Mouse (Mus musculus) right cerebral cortex, postnatal 25 days (tissue): ENCODE data around the gene Olfr1278.
"Not testable (repeated sequence)": the region's sequence is repeated elsewhere in the genome, so short reads cannot be mapped to it uniquely, and the experiment has no call there.

Experiments used
- DNase-seq: peaks from one replicate; pipeline ENCODE4 v3.0.0; 2022

Gene Olfr1278

DNA sequence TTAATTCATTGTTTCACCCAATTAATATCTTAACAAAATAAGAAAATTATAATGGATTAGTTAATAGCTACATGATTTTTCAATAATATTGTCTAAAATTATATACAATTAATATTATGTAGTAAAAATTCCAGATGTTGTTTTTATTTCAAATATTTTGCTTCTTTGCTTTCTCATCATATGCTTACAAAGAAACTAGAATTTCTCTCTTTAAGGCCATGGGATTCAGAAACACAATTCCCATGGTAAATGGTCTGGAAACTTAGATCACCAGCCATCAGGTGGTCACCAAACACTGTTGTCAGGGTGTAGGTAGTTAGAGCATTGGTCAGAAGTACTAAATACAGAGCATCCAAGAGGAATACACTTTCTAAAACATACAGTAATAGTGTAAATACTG lies at the start of gene Olfr1278:
TSS of gene Olfr1278 (plus strand) at position 301 of the 400 bp plus-strand sequence.
- no peak for DNase-seq

DNA sequence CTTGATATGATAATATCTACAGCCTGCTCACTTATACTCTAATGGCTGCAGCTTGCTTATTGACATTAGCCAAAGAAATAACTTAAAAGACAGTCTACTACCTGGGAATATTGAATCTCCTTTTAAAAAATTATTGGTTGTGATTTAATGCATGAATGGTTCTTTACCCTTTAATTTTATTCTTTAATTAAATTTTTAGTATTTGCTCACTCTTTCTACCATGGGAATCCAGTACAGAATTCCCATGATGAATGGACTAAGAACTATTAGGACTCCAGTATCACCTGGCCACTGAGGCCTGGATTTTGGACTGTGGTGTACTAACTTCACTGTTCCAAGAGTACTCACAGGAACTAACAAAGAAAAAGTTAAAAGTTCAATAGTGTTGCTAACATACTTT lies 35.7 kb upstream of the Olfr1278 start, which contains the start of gene Olfr1276:
TSS of gene Olfr1276 (plus strand) at position 301 of the 400 bp plus-strand sequence.
- DNase-seq: no peak

DNA sequence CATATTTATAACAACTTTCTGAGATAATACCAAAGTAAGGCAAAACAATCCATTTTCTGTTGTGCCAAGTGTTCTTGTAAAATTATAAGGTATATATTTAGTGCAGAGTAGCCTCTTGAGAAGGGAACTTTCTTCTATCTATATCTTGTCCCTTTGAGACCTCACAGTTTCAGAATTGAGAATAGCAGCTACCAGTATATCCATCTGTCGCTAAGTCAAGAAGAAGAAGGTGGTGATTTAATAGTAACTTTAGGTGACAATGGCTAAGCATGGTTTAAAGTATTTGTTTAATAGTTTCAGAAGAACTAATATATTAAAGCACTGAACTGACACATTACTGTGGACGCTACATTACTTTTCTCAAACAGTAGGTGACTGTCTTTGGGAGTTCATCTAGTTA lies 15.9 kb upstream of the Olfr1278 start, which contains the start of gene Olfr1277:
TSS of gene Olfr1277 (minus strand) at position 101 of the 400 bp plus-strand sequence.
- DNase-seq: no peak

DNA sequence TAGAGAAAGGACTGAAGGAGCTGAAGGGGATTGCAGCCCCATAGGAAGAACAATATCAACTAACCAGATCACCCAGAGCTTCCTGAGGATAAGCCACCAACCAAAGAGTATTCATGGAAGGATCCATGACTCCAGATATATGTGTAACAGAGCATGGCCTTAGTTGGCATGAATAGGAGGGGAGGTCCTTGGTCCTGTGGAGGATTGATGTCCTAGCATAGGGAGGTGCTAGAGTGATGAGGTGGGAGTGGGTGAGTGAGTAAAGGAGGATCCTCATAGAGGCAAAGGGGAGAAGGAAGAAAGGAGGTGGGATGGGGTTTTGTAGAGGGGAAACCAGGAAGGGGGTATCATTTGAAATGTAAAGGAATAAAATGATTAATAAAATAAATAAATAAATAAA lies 8.6 kb downstream of the Olfr1278 start:
- no peak for DNase-seq

DNA sequence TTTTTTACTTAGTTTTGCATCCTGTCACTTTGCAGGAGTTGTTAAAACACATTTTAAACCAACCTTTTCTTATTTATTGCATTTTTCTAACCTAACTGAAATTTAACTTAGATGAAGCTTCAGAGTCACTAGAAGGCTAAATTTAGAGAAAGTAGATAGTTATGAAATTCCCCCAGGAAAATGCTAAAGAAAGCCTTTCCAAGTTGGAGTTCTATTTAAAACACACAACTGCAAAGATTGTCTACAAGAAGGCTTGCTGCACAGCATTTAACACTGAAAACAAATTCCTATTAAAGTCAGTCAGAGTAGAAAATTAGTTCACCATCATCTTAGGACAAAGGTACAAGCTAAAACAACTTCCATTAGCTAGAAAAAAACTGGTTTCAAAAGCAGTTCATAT lies 10.4 kb downstream of the Olfr1278 start, which contains the start of gene Olfr1279:
TSS of gene Olfr1279 (plus strand) at position 262 of the 400 bp plus-strand sequence.
- DNase-seq: no peak

DNA sequence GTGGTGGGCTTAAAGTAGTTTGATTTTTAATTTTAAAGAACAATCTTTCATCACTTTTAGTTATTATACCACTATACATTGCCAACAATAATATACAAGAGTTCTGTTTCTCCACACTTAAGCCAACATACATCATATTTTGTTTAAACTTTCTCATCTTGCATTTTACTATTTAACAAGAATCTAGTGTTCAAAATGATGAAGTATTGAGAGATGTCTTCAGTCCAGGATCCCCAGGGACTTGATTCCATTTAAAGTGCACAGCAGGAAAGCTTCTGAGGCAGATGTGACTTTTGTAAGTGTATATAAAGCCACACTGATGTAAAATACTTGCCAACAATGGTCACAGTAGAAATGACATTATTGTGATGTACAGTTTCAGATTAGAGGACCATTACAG lies 23.8 kb downstream of the Olfr1278 start, which contains the start of gene Olfr1280:
TSS of gene Olfr1280 (plus strand) at position 301 of the 400 bp plus-strand sequence.
- no peak for DNase-seq

DNA sequence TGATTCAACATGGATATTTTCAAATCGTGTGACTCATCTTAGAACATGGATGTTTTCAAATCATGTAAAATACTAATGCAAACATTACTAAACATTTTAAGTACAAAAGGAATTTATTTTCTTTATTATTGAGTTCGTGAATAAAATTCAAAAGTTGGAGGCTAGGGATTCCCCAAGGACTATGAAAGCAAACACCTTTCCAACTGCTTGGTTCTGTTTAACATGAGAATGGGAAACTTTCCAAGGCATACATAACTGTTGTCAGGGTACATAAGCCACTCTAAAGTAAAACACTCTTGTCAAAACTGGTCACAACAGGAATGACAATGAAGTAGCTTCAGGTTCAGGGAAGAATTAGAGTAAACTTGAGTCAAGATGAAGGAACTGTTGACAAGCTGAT lies 36.3 kb downstream of the Olfr1278 start, which contains the start of gene Olfr1281:
TSS of gene Olfr1281 (plus strand) at position 301 of the 400 bp plus-strand sequence.
- no peak for DNase-seq

DNA sequence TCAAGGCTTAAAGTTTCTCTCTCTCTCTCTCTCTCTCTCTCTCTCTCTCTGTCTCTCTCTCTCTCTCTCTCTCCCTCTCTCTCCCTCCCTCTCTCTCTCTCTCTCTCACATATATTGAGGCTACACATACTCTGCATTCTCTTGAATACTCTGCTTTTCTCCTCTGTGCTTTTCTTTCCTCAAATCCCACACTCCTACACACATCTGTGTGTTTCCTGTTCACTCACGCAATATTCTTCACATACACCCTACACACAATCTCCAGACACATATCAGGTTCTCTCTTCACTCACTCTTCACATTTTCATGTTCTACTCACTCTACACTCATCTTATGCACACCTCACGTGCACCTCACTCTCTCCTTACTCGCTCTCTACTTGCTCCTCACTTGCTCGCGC lies 43.8 kb downstream of the Olfr1278 start:
- not testable (repeated sequence) for DNase-seq

DNA sequence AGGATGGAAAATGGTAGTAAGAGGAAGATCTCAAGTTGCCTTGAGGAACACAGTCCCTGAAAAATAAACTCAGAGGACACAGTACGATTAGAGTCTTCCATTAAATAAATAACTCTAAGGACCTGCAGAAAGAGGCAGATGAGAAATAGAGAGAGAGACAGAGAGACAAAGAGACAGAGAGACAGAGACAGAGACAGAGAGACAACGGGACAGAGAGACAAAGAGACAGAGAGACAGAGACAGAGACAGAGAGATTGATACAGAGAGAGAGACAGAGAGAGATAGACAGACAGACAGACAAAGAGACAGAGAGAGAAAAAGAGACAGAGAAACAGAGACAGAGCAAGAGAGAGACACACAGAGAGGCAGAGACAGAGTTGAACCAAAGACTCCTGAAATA lies 46.0 kb downstream of the Olfr1278 start, which contains the start of gene Olfr1282:
TSS of gene Olfr1282 (minus strand) at position 101 of the 400 bp plus-strand sequence.
- no peak for DNase-seq
